Mouse (Mus musculus) E14TG2a.4 (cell line): ENCODE results near the gene Castor1.

Experiments used
- CTCF ChIP-seq: conservative IDR thresholded peaks from 2 replicates; pipeline ENCODE4 v1.5.1; 2014; ENCODE audit warnings: low read length
- NANOG ChIP-seq: IDR thresholded peaks from 2 replicates; pipeline ENCODE4 v1.6.1; 2014; ENCODE audit warnings: borderline replicate concordance, low read length, mixed read lengths
- POU5F1 ChIP-seq: IDR thresholded peaks from 2 replicates; pipeline ENCODE4 v1.6.1; 2014; ENCODE audit warnings: low read length, borderline replicate concordance

- TF ChIP-seq CTCF (no peak), NANOG (no peak), POU5F1 (no peak)
Observed at GRCm38 (mm10) chr11:4190677-4191076, 27.3 kb upstream of the Castor1 start.
